Mouse (Mus musculus): ENCODE measurements at regions not wholly inside any gene's neighbourhood (a gene's known extent, or its start where the extent isn't known, plus 50 kb on each side); places are given as distances from the start of the nearest gene placed in this dataset.

DNA sequence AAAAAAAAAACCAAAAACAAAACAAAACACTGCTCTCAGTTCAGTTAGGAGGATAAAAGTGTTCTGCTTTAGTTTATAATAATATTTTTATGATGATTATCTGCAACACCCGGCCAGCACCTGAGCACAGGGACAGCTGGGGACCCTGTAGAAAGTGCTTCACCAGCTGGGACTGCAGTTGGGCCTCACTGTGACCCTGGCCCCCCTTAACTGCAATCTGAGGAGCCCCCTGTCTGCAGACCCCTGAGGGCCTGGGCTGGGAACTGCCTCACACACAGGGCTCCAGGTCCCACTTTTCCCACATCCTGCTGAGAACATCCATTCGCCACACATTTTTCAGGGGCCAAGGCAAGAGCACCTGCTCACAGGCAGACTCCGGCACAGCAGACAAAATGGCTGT lies 437.6 kb downstream of the Rps24 start:
- intact Hi-C loops (cut with DNase I), result no loop called here
- no peak for DNase-seq (ENCODE audit: low spot score in 2 of 2)

DNA sequence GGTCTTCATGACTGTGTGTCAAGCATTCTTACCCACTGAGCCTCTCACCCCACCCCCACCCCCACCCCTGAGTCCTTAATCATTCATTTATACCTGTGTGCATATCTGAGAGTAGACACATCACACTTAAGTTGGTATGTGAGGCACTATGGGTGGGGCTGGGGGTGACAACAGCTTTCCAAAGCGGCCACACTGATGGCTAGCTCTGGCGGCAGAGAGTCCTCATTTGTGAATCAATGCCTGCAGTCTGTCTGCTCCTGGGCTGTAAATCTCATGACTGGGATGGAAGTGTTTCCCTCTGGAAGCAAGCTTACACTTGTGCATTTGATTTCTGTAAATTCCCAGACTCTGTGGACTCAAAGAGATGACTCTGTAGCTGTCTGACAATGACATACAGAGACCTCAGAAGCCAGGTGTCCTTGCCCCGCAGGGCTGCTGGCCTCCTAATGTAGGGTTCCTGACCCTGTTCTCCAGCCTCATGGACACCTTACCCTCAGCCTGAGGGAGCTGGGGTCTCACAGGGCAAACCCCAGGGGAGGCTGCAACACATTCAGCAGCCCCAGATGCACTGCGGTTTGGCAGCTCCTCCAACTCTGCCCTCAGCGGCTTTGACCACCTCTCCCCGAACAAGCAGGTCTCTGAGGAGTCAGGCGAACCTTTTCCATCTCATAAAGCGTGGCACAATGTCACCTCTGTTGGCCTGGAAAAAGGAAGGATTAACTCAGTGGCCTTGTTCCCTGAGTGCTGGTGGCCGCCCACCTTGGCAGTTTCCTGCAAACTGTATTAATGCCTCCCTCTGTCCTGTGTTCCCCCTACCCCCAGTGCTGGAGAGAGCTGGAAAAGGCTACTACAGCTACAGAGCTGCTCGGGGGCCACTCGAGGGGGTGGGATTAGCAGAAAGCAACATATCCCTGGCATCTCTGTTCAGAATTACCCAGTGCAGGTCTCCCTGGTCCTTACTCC lies 439.4 kb downstream of the Rps24 start:
- DNase-seq (ENCODE audit: low spot score in 2 of 2), result no peak
- intact Hi-C loops (cut with DNase I), result no loop called here

DNA sequence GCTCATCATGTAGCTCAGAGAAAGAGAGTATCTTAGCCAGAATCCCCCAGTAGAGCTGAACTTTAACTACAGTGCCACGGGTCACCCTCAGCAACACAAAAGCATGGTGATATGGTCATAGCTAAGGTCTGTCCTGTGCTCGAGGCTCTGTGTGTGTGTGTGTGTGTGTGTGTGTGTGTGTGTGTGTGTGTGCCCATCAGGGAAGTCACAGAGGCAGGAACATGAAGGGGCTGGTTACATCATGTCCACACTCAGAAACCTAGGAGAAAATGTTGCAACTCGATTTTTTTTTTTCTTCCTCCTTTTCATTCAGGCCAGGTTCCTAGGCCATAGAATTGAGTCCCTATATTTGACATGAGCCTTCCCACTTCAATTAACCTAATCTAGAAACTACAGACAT lies 441.8 kb downstream of the Rps24 start:
- no peak for DNase-seq (ENCODE audit: low spot score in 2 of 2)
- intact Hi-C loops (cut with DNase I), result no loop called here

DNA sequence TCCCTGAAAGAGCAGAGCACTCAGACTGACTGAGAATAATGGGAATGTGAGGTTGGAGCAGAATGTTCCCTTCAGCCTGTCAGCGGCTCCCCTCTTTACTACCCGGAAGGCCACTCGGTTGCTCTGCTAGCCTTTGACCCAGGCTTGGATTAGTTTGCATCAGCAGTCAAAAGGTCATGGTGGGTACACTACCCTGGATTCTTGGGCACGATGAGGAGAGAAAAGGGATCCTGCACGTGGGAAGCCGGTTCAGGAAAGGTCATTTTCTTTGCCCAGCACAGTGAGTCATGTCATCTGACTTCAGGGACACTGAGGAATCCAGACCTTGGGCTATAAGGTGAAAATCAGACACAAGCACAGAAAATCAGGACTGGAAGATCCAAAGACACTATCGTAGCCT lies 443.3 kb downstream of the Rps24 start:
- DNase-seq (ENCODE audit: low spot score in 2 of 2), result no peak
- intact Hi-C loops (cut with DNase I), result no loop called here

DNA sequence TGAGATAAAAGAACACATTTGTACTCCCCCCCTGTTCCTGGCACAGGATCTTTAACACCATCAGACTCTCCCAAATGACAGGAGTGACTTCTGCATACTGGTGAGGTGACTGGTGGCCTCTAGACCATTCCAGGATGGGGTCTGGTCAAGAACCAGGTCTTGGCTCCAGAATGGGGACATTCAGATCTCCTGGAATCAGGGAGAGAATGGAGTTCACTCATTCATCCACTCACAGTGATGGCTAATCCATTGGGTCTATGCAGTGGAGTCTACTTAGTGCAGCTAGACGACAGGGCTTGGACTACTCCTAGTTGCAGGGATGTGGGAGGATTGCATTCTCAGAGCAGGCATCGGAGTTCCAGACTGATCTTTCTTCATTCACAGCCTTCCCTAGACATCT lies 451.0 kb downstream of the Rps24 start:
- DNase-seq (ENCODE audit: low spot score in 2 of 2), result no peak
- intact Hi-C loops (cut with DNase I), result no loop called here

DNA sequence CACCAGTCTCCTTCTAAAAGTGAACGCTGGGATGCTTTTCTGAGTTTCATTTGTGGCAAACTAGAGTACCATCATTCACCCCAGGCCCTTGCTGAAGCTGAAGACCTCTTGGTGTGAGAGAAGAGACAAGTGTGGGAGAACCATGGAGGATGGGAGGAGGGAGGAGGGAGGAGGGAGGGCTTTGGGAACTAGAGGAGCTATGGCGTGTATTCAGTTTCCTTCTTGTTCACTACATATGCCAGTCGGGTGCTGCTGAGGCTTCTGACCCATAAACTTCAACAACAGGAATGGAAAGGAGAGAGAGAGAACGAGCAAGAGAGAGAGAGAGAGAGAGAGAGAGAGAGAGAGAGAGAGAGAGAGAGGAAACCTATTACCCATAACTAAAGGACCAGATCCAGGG lies 452.1 kb downstream of the Rps24 start:
- no peak for DNase-seq (ENCODE audit: low spot score in 2 of 2)
- intact Hi-C loops (cut with DNase I), result no loop called here

DNA sequence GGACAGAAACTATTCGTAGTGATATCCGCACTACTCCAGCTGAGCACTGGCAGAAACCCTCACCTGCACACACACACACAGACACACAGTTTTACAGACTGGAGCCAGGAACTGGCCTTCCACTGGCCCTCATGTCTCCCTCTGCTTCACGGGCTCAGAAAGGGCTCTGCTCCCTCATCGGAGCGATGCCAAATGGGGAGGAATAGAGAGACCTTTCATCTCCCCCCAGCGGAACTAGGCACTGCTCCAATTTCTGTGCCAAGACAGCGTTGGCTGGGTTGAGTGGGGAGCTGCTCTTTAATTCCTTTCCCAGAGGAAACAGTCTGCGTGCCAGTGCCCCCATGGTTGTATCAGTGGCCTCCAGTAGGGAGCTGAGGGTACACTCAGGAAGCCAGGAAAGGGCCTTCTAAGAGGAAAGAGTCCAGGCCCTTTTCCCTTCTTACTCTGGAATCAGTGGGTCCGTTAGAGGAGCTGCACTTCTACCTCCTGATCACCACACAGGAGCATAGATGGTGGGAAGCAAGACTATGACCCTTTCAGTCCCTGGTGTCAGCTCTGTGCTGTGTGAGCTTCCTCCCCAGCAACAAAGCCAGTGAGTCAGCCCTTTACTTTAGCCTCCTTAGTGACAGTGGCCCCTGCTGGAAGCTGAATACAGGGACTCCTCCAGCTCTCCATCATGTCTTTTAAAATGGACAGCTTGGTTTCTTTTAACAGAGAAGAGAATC lies 452.7 kb downstream of the Rps24 start:
- intact Hi-C loops (cut with DNase I), result no loop called here
- DNase-seq (ENCODE audit: low spot score in 2 of 2), result peak; percentile 68 to 84

DNA sequence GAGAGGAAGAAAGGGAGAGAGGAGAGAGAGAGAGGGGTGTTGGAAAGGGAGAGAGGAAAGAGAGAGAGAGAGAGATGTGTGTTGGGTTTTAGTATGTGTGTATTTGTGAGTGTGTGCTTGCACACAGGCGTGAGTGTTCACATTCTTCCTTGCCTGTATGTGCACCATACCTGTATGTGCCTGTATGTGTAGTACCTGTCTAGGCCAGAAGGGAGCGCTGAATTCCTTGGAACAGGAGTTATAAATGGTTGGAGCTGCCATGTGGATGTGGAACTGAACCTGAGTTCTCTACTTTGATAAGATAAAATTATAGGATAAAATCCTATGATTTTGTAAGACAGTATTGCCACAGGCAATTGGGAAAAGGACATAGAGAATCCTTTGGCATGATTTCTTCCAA lies 458.8 kb downstream of the Rps24 start:
- DNase-seq (ENCODE audit: low spot score in 2 of 2), result no peak
- intact Hi-C loops (cut with DNase I), result no loop called here

DNA sequence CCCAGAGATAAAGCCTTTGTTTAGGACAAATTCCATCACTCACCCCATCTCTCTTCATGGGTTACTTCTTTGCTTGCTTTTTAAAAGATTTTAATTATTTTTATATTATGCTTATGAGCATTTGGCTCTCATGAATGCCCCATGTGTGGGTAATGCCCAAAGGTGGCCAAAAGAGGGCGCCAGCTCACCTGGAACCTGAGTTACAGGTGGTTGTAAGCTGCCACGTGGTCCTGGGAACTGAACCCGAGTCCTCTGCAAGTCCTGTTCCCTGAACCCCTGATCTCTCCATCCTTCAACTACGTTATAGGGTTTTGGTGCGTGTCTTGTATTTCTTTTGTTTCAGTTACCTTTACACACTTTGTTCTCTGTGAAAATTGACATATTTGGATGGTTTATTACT lies 460.2 kb downstream of the Rps24 start:
- intact Hi-C loops (cut with DNase I), result no loop called here
- no peak for DNase-seq (ENCODE audit: low spot score in 2 of 2)

DNA sequence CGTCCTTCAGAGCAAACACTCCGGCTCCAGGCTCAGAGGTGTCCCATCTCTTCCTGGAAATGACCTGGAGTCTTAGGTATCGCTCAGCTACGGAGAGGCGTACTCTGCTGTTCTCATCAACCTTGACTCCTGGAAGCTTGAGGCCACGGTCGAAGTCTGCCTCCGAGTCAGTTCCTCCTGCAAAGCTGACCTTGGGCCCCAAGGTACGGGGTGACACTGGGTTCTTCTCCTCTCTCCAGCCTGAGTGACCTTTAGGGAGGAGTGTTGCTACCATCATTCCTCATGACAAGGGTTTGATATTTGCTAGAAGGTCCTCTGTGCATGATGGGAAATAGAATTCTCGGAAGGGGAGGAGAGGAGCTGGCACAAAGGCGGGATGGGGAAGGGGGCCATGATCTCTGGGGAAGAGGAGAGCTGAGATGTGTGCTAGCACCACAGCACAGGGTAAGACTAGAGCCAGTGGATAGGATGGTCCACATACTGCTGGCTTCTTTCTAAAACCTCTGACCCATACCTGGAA lies 469.0 kb downstream of the Rps24 start:
- DNase-seq (ENCODE audit: low spot score in 2 of 2), result no peak
- intact Hi-C loops (cut with DNase I), result no loop called here

DNA sequence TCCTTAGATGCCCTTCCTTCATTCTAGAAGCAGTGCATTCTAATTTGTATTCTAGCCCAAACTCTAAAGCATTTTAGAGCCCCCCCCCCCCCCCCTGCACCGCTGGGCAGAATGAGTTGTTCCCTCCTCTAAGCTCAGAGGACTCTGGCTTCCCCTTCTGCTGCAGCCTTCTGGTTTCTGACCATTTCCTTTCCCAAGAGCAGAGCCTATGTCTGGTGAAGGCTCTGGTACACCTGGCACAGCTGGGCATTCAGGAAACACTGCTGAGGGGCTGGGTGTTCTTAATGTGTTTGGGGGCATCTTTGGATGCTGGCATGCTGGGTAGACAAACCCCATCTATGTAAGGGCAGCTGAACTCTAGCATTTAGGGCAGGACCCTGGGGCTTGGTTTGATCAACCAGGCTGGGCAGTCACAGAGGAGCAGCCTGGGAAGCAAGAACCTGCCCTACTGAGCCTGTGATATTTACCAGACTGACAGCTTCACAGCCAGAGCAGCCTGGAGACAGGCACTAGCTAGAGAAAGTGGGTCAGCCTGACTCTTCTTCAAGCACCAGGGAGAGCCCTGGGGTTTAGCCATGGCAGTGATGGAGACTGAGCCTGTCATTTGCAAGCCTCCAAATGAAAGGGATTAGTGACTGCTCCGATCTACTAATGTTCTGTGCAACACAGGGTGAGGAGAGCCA lies 469.7 kb downstream of the Rps24 start:
- peak in 1 of 2 experiments; percentile 37 for DNase-seq (ENCODE audit: low spot score in 2 of 2)
- intact Hi-C loops (cut with DNase I), result no loop called here

DNA sequence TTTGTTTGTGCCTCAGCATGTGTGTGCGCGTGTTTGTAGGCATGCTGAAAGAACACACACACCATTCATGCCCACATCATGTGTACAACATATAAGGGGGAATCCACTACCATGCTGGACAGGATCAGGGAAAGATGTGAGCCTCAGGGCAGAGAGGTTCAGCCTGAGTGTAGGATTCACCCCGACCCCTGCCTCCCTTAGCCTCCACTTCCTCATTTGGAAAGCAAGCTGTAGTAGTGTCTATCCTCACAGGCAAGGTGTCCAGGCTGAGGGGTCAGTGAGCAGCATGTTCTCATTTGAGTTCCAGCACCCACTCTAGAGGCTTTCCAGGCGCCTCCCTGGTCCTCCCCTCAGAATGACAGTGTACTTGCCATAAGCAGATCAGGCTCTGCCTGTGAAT lies 470.5 kb downstream of the Rps24 start:
- intact Hi-C loops (cut with DNase I), result no loop called here
- DNase-seq (ENCODE audit: low spot score in 2 of 2), result no peak

DNA sequence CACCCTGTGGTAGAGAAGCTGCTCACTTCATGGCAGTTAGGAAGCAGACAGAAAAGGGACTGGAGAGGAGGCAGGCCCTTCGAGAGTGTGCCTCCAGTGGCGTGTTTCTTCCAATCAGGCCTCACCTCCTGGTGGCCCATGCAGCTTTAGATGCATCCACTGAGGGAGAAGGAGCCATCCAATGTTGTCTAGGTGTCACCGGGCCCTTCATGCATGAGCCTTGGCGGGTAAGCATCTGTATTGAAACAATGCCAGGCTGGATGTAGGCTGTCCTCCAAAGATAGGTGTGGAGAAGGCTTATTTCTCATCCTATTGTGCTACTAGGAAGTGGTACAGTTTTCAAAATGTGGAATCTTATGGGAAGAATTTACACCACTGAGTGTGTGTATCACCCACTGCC lies 471.9 kb downstream of the Rps24 start:
- intact Hi-C loops (cut with DNase I), result no loop called here
- no peak for DNase-seq (ENCODE audit: low spot score in 2 of 2)

DNA sequence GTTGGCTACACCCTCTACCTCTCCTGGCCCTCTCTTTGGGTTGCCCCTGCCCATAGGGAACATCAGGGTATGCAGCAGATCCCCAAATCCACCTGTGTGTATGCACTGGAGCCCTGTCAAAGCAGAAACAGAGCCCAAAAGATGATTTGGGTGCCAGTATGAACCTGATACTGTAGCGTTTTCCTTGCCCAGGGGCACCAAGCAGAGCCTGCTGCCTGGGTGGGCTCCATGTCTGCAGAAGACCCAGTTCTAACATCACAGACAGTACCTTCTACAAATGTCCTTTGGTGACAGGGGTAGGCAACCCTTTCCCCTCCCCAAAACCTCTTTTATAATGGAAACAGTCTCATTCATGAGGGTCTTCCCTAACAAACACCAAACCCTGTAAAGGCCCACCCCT lies 472.5 kb downstream of the Rps24 start:
- intact Hi-C loops (cut with DNase I), result no loop called here
- DNase-seq (ENCODE audit: low spot score in 2 of 2), result no peak

DNA sequence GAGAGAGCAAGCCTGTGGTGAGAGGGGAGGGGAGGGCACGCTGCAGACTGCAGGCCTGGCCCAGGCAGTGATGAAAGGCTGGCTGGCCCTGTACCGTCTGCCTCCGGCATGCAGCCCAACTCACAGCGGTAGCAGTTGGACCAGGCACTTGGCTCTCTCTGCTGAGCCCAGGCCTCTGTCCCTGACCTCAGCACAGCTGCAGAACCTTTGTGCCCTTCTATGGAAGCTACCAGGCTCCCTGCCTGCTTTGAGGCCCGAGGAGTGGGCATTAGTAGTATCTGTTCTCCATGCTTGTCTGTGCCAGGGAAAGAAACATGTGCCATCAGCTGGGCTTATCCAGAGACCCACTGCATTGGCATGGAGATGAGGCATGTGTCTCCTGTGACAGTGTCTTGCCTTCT lies 473.2 kb downstream of the Rps24 start:
- intact Hi-C loops (cut with DNase I), result no loop called here
- peak; percentile 27 to 53 for DNase-seq (ENCODE audit: low spot score in 2 of 2)

DNA sequence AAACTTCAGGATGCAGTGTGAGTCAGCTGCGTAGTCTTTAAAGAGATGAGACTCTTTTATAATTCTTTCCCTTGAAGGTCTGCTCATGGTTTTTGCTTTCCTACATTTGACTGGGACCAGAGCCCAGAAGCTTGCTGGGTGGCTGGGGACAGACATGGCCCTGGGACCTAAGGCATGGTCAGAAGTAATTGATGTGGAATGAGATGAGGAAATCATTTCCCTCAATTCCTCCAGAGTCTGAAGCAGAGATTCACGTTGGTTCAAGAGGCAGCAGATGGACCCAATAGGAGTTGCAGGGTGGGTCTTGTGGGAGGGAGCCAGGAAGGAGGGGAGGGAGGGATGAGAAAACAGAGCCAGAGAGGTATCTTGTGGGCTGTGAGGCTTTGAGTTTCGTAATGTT lies 473.9 kb downstream of the Rps24 start:
- intact Hi-C loops (cut with DNase I), result no loop called here
- peak in 1 of 2 experiments; percentile 27 for DNase-seq (ENCODE audit: low spot score in 2 of 2)

DNA sequence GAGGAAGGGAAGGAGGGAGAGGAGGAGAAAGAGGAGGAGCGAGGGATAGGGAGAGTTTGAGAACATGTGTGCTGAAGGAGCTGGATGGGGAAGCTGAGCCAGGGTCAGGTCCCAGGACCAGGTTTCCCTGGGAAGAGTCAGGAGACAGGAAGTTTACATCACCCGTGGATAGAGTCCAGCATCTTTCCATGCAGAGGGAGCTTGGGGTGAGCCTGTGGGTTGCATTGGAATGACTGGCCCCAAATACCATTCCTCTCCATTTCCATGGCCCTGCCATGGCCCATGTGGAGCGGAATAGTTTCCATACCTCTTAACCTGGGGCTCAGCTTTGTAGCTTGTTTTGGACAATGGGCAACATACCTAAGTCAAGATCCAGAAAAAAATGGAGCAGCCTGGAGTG lies 474.8 kb downstream of the Rps24 start:
- intact Hi-C loops (cut with DNase I), result no loop called here
- DNase-seq (ENCODE audit: low spot score in 2 of 2), result no peak

DNA sequence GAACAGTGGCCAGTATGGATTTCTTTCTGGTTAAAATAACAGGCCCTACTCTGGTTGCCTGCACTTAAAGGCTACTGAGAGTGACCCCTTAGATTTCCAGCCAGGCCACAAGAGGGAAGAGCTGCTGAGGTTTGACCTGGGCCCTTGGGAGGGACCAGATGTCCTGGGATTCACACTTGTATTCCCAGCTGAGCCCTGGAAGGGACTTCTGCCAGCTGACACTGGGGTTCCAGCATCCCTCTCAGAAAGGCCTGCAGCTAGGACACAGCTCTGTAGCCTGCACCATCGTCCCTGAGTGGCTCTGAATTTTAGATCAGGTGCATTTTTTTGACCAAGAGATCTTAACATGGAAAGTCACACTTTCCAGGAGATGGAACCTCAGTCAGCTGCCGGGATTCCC lies 482.7 kb downstream of the Rps24 start:
- DNase-seq (ENCODE audit: low spot score in 2 of 2), result no peak
- intact Hi-C loops (cut with DNase I), result no loop called here

DNA sequence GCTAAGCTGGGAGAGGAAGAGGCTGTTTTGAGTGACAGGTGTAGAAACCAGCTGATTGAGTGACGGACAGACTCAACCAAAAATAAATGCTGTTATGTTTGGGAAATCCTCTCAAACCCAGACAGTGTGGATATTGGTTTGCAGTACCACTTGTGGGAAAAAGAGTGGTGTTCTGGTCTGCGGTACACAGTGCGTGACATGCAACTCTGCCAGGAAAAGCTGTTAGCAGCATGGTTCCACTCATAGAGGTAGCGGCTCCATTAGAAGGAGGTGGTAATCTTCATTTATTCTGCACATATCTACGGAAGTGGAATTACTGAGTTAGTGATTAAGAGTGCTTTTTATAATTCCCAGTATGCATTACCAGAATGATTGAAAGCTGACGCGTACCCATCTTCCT lies 485.4 kb downstream of the Rps24 start:
- intact Hi-C loops (cut with DNase I), result no loop called here
- DNase-seq (ENCODE audit: low spot score in 2 of 2), result no peak

DNA sequence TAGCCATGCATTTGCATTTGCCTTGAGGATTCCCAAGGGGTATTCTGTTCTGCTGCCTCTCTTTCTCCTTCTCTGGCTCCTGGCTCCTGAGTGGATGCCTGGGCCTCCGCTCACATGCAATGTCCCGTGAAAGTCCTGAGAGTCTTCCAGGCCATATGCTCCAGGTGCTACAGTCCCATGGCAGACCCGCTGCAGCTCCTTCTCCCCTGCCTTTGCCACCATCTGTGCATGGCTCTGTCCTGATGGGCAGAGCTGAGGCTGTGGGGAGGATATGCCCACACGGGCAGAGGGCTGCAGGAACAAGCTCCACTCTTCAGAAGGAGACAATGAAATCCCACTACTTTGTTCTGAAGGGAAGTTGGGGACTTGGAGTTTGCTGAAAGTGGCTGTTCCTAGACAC lies 485.9 kb upstream of the Zmiz1 start:
- DNase-seq (ENCODE audit: low spot score in 2 of 2), result no peak
- intact Hi-C loops (cut with DNase I), result no loop called here

Data from left cerebral cortex, postnatal 25 days (tissue).